Mouse (Mus musculus): ENCODE results near the gene Asb2.
A peak's percentile ranks its signal among the peaks of the same experiment; 100 is the strongest.

The Asb2 gene

GRCm38 (mm10) chr12:103361539-103362307 is 5.9 kb upstream of the Asb2 start:
- DNase-seq (ENCODE audit: extremely low spot score) = no peak

GRCm38 (mm10) chr12:103360812-103361211 is 5.0 kb upstream of the Asb2 start:
- no peak for DNase-seq (ENCODE audit: extremely low spot score)

- no peak for DNase-seq (ENCODE audit: extremely low spot score)
These were observed 3.4 kb upstream of the Asb2 start for GRCm38 (mm10) chr12:103358951-103359801.

- no peak for DNase-seq (ENCODE audit: extremely low spot score)
These were observed 2.4 kb upstream of the Asb2 start for GRCm38 (mm10) chr12:103358216-103358615.

- no peak for DNase-seq (ENCODE audit: extremely low spot score)
These were observed 581 bp upstream of the Asb2 start for GRCm38 (mm10) chr12:103356415-103356748.

GRCm38 (mm10) chr12:103353538-103353937 is 2.3 kb downstream of the Asb2 start:
- DNase-seq (ENCODE audit: extremely low spot score) = peak; percentile 39

GRCm38 (mm10) chr12:103352735-103353134 is 3.1 kb downstream of the Asb2 start:
- no peak for DNase-seq (ENCODE audit: extremely low spot score)

- DNase-seq (ENCODE audit: extremely low spot score) = peak; percentile 78
These were observed 7.3 kb downstream of the Asb2 start for GRCm38 (mm10) chr12:103348506-103348905.

GRCm38 (mm10) chr12:103347406-103347805 is 8.4 kb downstream of the Asb2 start:
- no peak for DNase-seq (ENCODE audit: extremely low spot score)

- no peak for DNase-seq (ENCODE audit: extremely low spot score)
These were observed 8.9 kb downstream of the Asb2 start for GRCm38 (mm10) chr12:103346945-103347344.

GRCm38 (mm10) chr12:103344934-103345333 is 10.9 kb downstream of the Asb2 start:
- no peak for DNase-seq (ENCODE audit: extremely low spot score)

GRCm38 (mm10) chr12:103343456-103343855 is 12.3 kb downstream of the Asb2 start:
- no peak for DNase-seq (ENCODE audit: extremely low spot score)

GRCm38 (mm10) chr12:103341212-103341611 is 14.6 kb downstream of the Asb2 start:
- no peak for DNase-seq (ENCODE audit: extremely low spot score)

- DNase-seq (ENCODE audit: extremely low spot score) = no peak
These were observed 17.5 kb downstream of the Asb2 start for GRCm38 (mm10) chr12:103338162-103338798.

GRCm38 (mm10) chr12:103336766-103337165 is 19.0 kb downstream of the Asb2 start:
- no peak for DNase-seq (ENCODE audit: extremely low spot score)

- DNase-seq (ENCODE audit: extremely low spot score) = no peak
These were observed 22.4 kb downstream of the Asb2 start for GRCm38 (mm10) chr12:103333426-103333825.

GRCm38 (mm10) chr12:103332879-103333278 is 22.9 kb downstream of the Asb2 start:
- no peak for DNase-seq (ENCODE audit: extremely low spot score)

- no peak for DNase-seq (ENCODE audit: extremely low spot score)
These were observed 24.3 kb downstream of the Asb2 start for GRCm38 (mm10) chr12:103331491-103331890.

- no peak for DNase-seq (ENCODE audit: extremely low spot score)
These were observed 27.2 kb downstream of the Asb2 start for GRCm38 (mm10) chr12:103328448-103329191.

- DNase-seq (ENCODE audit: extremely low spot score) = no peak
These were observed 28.7 kb downstream of the Asb2 start for GRCm38 (mm10) chr12:103327107-103327506.

GRCm38 (mm10) chr12:103326569-103326968 is 29.2 kb downstream of the Asb2 start:
- DNase-seq (ENCODE audit: extremely low spot score) = no peak

Data from embryo, embryonic 9.5 days (tissue).